Mouse (Mus musculus): ENCODE measurements around the gene Gng12. TPM values are rescaled to one million over a fixed set of nuclear protein-coding genes. Genes with fewer than 3 reads are reported as not detected.

Gene Gng12
- polyA plus RNA-seq, 1 experiment from 2014 or later, result 51.5 TPM

GRCm38 (mm10) chr6:66890349-66891158 lies 5.6 kb upstream of the Gng12 start:
- H3K9me3 ChIP-seq (ENCODE audit: control insufficient read depth, low read length), result no peaks in the 10 kb centered on the region
- no peak for ATAC-seq (replicated peaks; ENCODE audit: low FRiP score)
- whole genome bisulfite sequencing, result 64% methylated on average over 3 of the region's 3 CpGs

GRCm38 (mm10) chr6:66893950-66894349 lies 2.2 kb upstream of the Gng12 start:
- ATAC-seq (replicated peaks; ENCODE audit: low FRiP score), result no peak
- H3K27ac ChIP-seq (ENCODE audit: low read depth, low read length), result no peak overlapping the region
- DNase-seq (ENCODE audit: low spot score), result no peak
- H3K27me3 ChIP-seq (replicated peaks; ENCODE audit: control insufficient read depth, insufficient read depth, low read length), result no peaks in the 10 kb centered on the region
- no peaks in the 10 kb centered on the region for H3K9me3 ChIP-seq (ENCODE audit: control insufficient read depth, low read length)
- no peaks in the 10 kb centered on the region for H3K36me3 ChIP-seq (ENCODE audit: control insufficient read depth, insufficient read depth, low read length)
- WGBS, result 78% methylated on average over 5 of the region's 5 CpGs
- H3K9ac ChIP-seq (ENCODE audit: low read depth, low read length), result no peak overlapping the region
- no peak overlapping the region for H3K4me2 ChIP-seq
- H3K4me1 ChIP-seq (replicated peaks; ENCODE audit: control insufficient read depth, insufficient read depth, low read length), result no peaks in the 10 kb centered on the region
- H3K4me3 ChIP-seq (ENCODE audit: low read depth, low read length), result no peak overlapping the region

More at GRCm38 (mm10) chr6:66890349-66891158, 5.6 kb upstream of the Gng12 start:
- Histone ChIP-seq H3K27ac (ENCODE audit: low read depth, low read length) (no peak overlapping the region), H3K4me1 (replicated peaks; ENCODE audit: control insufficient read depth, insufficient read depth, low read length) (no peaks in the 10 kb centered on the region), H3K36me3 (ENCODE audit: control insufficient read depth, insufficient read depth, low read length) (no peaks in the 10 kb centered on the region), H3K4me2 (no peak overlapping the region), H3K4me3 (ENCODE audit: low read depth, low read length) (no peak overlapping the region), H3K27me3 (replicated peaks; ENCODE audit: control insufficient read depth, insufficient read depth, low read length) (no peaks in the 10 kb centered on the region), H3K9ac (ENCODE audit: low read depth, low read length) (no peak overlapping the region)
- DNase-seq (ENCODE audit: low spot score), result no peak

GRCm38 (mm10) chr6:66894999-66895398 lies 1.2 kb upstream of the Gng12 start:
- Histone ChIP-seq H3K36me3 (ENCODE audit: control insufficient read depth, insufficient read depth, low read length) (no peaks in the 10 kb centered on the region), H3K9ac (ENCODE audit: low read depth, low read length) (no peak overlapping the region), H3K27ac (ENCODE audit: low read depth, low read length) (no peak overlapping the region), H3K27me3 (replicated peaks; ENCODE audit: control insufficient read depth, insufficient read depth, low read length) (no peaks in the 10 kb centered on the region), H3K4me2 (no peak overlapping the region), H3K4me1 (replicated peaks; ENCODE audit: control insufficient read depth, insufficient read depth, low read length) (no peaks in the 10 kb centered on the region), H3K9me3 (ENCODE audit: control insufficient read depth, low read length) (no peaks in the 10 kb centered on the region), H3K4me3 (ENCODE audit: low read depth, low read length) (no peak overlapping the region)
- DNase-seq (ENCODE audit: low spot score), result no peak
- no peak for ATAC-seq (replicated peaks; ENCODE audit: low FRiP score)
- 32% methylated on average over 1 of the region's 1 CpGs for WGBS

- 4% methylated on average over 25 of the region's 25 CpGs for WGBS
- peak; percentile 53 for DNase-seq (ENCODE audit: low spot score)
- Histone ChIP-seq H3K9me3 (ENCODE audit: control insufficient read depth, low read length) (no peaks in the 10 kb centered on the region), H3K4me3 (ENCODE audit: low read depth, low read length) (peak overlapping the region; percentile 86), H3K27ac (ENCODE audit: low read depth, low read length) (peak overlapping the region; percentile 30; the same call in 1 of the 2 replicates), H3K36me3 (ENCODE audit: control insufficient read depth, insufficient read depth, low read length) (no peaks in the 10 kb centered on the region), H3K4me2 (peak overlapping the region; percentile 97), H3K9ac (ENCODE audit: low read depth, low read length) (peak overlapping the region; percentile 87), H3K4me1 (replicated peaks; ENCODE audit: control insufficient read depth, insufficient read depth, low read length) (0 out of 2 replicates have a peak, but pooled peaks cover 2% of the 10 kb centered on the region), H3K27me3 (replicated peaks; ENCODE audit: control insufficient read depth, insufficient read depth, low read length) (no peaks in the 10 kb centered on the region)
- ATAC-seq (replicated peaks; ENCODE audit: low FRiP score), result no peak
Measured at GRCm38 (mm10) chr6:66896921-66897645, 886 bp downstream of the Gng12 start.

GRCm38 (mm10) chr6:66897994-66898393 lies 1.8 kb downstream of the Gng12 start:
- 0 out of 2 replicates have a peak, but pooled peaks cover 2% of the 10 kb centered on the region for H3K4me1 ChIP-seq (replicated peaks; ENCODE audit: control insufficient read depth, insufficient read depth, low read length)
- H3K4me2 ChIP-seq, result peak overlapping the region; percentile 97
- no peaks in the 10 kb centered on the region for H3K36me3 ChIP-seq (ENCODE audit: control insufficient read depth, insufficient read depth, low read length)
- H3K27ac ChIP-seq (ENCODE audit: low read depth, low read length), result no peak overlapping the region
- ATAC-seq (replicated peaks; ENCODE audit: low FRiP score) (no peak), DNase-seq (ENCODE audit: low spot score) (no peak)
- H3K9me3 ChIP-seq (ENCODE audit: control insufficient read depth, low read length), result no peaks in the 10 kb centered on the region
- no peak overlapping the region for H3K4me3 ChIP-seq (ENCODE audit: low read depth, low read length)
- H3K27me3 ChIP-seq (replicated peaks; ENCODE audit: control insufficient read depth, insufficient read depth, low read length), result no peaks in the 10 kb centered on the region
- H3K9ac ChIP-seq (ENCODE audit: low read depth, low read length), result no peak overlapping the region
- 63% methylated on average over 4 of the region's 4 CpGs for WGBS

GRCm38 (mm10) chr6:66901926-66902325 lies 5.7 kb downstream of the Gng12 start:
- H3K27me3 ChIP-seq (replicated peaks; ENCODE audit: control insufficient read depth, insufficient read depth, low read length), result no peaks in the 10 kb centered on the region
- WGBS, result 71% methylated on average over 5 of the region's 5 CpGs
- no peaks in the 10 kb centered on the region for H3K36me3 ChIP-seq (ENCODE audit: control insufficient read depth, insufficient read depth, low read length)
- H3K27ac ChIP-seq (ENCODE audit: low read depth, low read length), result no peak overlapping the region
- H3K4me3 ChIP-seq (ENCODE audit: low read depth, low read length), result no peak overlapping the region
- no peaks in the 10 kb centered on the region for H3K9me3 ChIP-seq (ENCODE audit: control insufficient read depth, low read length)
- ATAC-seq (replicated peaks; ENCODE audit: low FRiP score) (no peak), DNase-seq (ENCODE audit: low spot score) (no peak)
- no peak overlapping the region for H3K9ac ChIP-seq (ENCODE audit: low read depth, low read length)
- peaks cover 11% of the 10 kb centered on the region for H3K4me1 ChIP-seq (replicated peaks; ENCODE audit: control insufficient read depth, insufficient read depth, low read length)
- no peak overlapping the region for H3K4me2 ChIP-seq

GRCm38 (mm10) chr6:66903206-66903605 lies 7.0 kb downstream of the Gng12 start:
- peaks cover 11% of the 10 kb centered on the region for H3K4me1 ChIP-seq (replicated peaks; ENCODE audit: control insufficient read depth, insufficient read depth, low read length)
- WGBS, result 78% methylated on average over 9 of the region's 9 CpGs

GRCm38 (mm10) chr6:66903720-66904119 lies 7.5 kb downstream of the Gng12 start:
- no peaks in the 10 kb centered on the region for H3K27me3 ChIP-seq (replicated peaks; ENCODE audit: control insufficient read depth, insufficient read depth, low read length)
- no peak overlapping the region for H3K4me3 ChIP-seq (ENCODE audit: low read depth, low read length)
- ATAC-seq (replicated peaks; ENCODE audit: low FRiP score) (no peak), DNase-seq (ENCODE audit: low spot score) (no peak)
- H3K9me3 ChIP-seq (ENCODE audit: control insufficient read depth, low read length), result no peaks in the 10 kb centered on the region
- peaks cover 13% of the 10 kb centered on the region for H3K4me1 ChIP-seq (replicated peaks; ENCODE audit: control insufficient read depth, insufficient read depth, low read length)
- H3K27ac ChIP-seq (ENCODE audit: low read depth, low read length), result no peak overlapping the region
- H3K9ac ChIP-seq (ENCODE audit: low read depth, low read length), result no peak overlapping the region
- H3K4me2 ChIP-seq, result no peak overlapping the region
- 67% methylated on average over 6 of the region's 6 CpGs for WGBS
- H3K36me3 ChIP-seq (ENCODE audit: control insufficient read depth, insufficient read depth, low read length), result no peaks in the 10 kb centered on the region

More at GRCm38 (mm10) chr6:66903206-66903605, 7.0 kb downstream of the Gng12 start:
- H3K4me3 ChIP-seq (ENCODE audit: low read depth, low read length), result no peak overlapping the region
- no peak for DNase-seq (ENCODE audit: low spot score)
- H3K27me3 ChIP-seq (replicated peaks; ENCODE audit: control insufficient read depth, insufficient read depth, low read length), result no peaks in the 10 kb centered on the region
- no peak overlapping the region for H3K9ac ChIP-seq (ENCODE audit: low read depth, low read length)
- H3K4me2 ChIP-seq, result no peak overlapping the region
- no peak for ATAC-seq (replicated peaks; ENCODE audit: low FRiP score)
- no peaks in the 10 kb centered on the region for H3K36me3 ChIP-seq (ENCODE audit: control insufficient read depth, insufficient read depth, low read length)
- no peaks in the 10 kb centered on the region for H3K9me3 ChIP-seq (ENCODE audit: control insufficient read depth, low read length)
- no peak overlapping the region for H3K27ac ChIP-seq (ENCODE audit: low read depth, low read length)
